Mouse (Mus musculus): ENCODE measurements at regions not wholly inside any gene's neighbourhood (a gene's known extent, or its start where the extent isn't known, plus 50 kb on each side); places are given as distances from the start of the nearest gene placed in this dataset.

DNA sequence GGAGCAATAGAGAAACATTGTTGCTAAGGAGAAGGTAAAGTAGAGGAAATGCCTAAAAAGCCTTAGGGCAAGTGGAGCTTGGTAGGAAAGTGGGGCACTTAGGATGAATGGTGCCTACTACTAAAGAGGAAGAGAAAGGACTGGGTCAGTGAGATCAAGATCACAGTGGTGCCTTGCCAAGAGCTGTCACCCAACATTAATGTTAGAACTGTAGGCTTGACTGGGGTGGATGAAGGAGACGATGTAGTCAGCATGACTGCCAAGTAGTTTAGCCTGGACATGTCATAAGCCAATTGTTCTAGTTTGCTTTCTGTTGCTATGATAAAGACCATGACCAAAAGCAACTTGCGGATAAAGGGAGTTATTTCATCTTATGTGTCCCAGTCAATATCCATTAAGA is 139.9 kb upstream of the Tmtc1 start:
- WGBS = 67% methylated on average over 2 of the region's 2 CpGs
- Histone ChIP-seq H3K9me3 (ENCODE audit: control insufficient read depth, low read length) (no peaks in the 10 kb centered on the region), H3K4me3 (ENCODE audit: low read depth, low read length) (no peak overlapping the region), H3K9ac (ENCODE audit: low read length) (no peak overlapping the region), H3K4me1 (replicated peaks; ENCODE audit: control insufficient read depth, insufficient read depth) (no peaks in the 10 kb centered on the region), H3K27me3 (ENCODE audit: control insufficient read depth, insufficient read depth, low read length) (no peaks in the 10 kb centered on the region), H3K27ac (replicated peaks) (no peak overlapping the region), H3K36me3 (ENCODE audit: control insufficient read depth, insufficient read depth, low read length) (no peaks in the 10 kb centered on the region), H3K4me2 (replicated peaks; ENCODE audit: low read depth) (no peak overlapping the region)
- DNase-seq (ENCODE audit: low spot score) (no peak), ATAC-seq (ENCODE audit: low FRiP score, low TSS enrichment) (no peak)
- no peak for TF ChIP-seq CTCF (IDR thresholded peaks at IDR 0.05; ENCODE audit: low read depth)
- TF ChIP-seq EP300 (optimal IDR thresholded peaks at IDR 0.05) = no peak

DNA sequence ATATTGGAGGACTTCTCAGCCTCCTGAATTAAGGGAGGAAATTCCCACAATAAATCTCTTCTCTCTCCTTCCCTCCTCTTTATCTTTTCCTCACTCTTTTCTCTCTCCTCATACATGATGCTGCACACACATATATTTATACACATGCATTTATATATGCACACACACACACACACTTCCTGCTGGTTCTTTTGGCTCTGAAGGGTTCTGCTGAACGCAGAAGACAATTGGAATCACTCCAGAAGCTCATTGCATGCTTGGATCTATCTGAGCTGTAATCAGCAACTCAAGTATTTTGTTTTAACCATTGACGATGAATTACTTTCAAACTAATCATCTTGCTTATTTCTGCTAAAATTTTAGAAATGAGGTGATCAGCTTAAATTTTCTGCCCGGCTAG is 134.1 kb upstream of the Tmtc1 start:
- Histone ChIP-seq H3K27me3 (ENCODE audit: control insufficient read depth, insufficient read depth, low read length) (no peaks in the 10 kb centered on the region), H3K4me2 (replicated peaks; ENCODE audit: low read depth) (no peak overlapping the region), H3K36me3 (ENCODE audit: control insufficient read depth, insufficient read depth, low read length) (no peaks in the 10 kb centered on the region), H3K4me3 (ENCODE audit: low read depth, low read length) (no peak overlapping the region), H3K9ac (ENCODE audit: low read length) (no peak overlapping the region), H3K9me3 (ENCODE audit: control insufficient read depth, low read length) (no peaks in the 10 kb centered on the region), H3K4me1 (replicated peaks; ENCODE audit: control insufficient read depth, insufficient read depth) (no peaks in the 10 kb centered on the region), H3K27ac (replicated peaks) (no peak overlapping the region)
- DNase-seq (ENCODE audit: low spot score) = no peak
- 47% methylated on average over 3 of the region's 3 CpGs for WGBS
- no peak for ATAC-seq (ENCODE audit: low FRiP score, low TSS enrichment)
- no peak for TF ChIP-seq EP300 (optimal IDR thresholded peaks at IDR 0.05)
- no peak for TF ChIP-seq CTCF (IDR thresholded peaks at IDR 0.05; ENCODE audit: low read depth)

GRCm38 (mm10) chr6:148577663-148578062 is 133.5 kb upstream of the Tmtc1 start:
- Histone ChIP-seq H3K9ac (ENCODE audit: low read length) (no peak overlapping the region), H3K36me3 (ENCODE audit: control insufficient read depth, insufficient read depth, low read length) (no peaks in the 10 kb centered on the region), H3K27ac (replicated peaks) (no peak overlapping the region), H3K4me2 (replicated peaks; ENCODE audit: low read depth) (no peak overlapping the region), H3K9me3 (ENCODE audit: control insufficient read depth, low read length) (no peaks in the 10 kb centered on the region), H3K4me1 (replicated peaks; ENCODE audit: control insufficient read depth, insufficient read depth) (no peaks in the 10 kb centered on the region), H3K4me3 (ENCODE audit: low read depth, low read length) (no peak overlapping the region), H3K27me3 (ENCODE audit: control insufficient read depth, insufficient read depth, low read length) (no peaks in the 10 kb centered on the region)
- 85% methylated on average over 3 of the region's 3 CpGs for WGBS
- ATAC-seq (ENCODE audit: low FRiP score, low TSS enrichment) = no peak
- TF ChIP-seq EP300 (optimal IDR thresholded peaks at IDR 0.05) (no peak), CTCF (IDR thresholded peaks at IDR 0.05; ENCODE audit: low read depth) (no peak)
- no peak for DNase-seq (ENCODE audit: low spot score)

- no peak overlapping the region for H3K4me2 ChIP-seq (replicated peaks; ENCODE audit: low read depth)
- 74% methylated on average over 7 of the region's 7 CpGs for WGBS
- no peak overlapping the region for H3K27ac ChIP-seq (replicated peaks)
- H3K27me3 ChIP-seq (ENCODE audit: control insufficient read depth, insufficient read depth, low read length) = no peaks in the 10 kb centered on the region
- DNase-seq (ENCODE audit: low spot score) (no peak), ATAC-seq (ENCODE audit: low FRiP score, low TSS enrichment) (no peak)
- no peaks in the 10 kb centered on the region for H3K9me3 ChIP-seq (ENCODE audit: control insufficient read depth, low read length)
- H3K36me3 ChIP-seq (ENCODE audit: control insufficient read depth, insufficient read depth, low read length) = no peaks in the 10 kb centered on the region
- H3K9ac ChIP-seq (ENCODE audit: low read length) = no peak overlapping the region
- no peak overlapping the region for H3K4me3 ChIP-seq (ENCODE audit: low read depth, low read length)
- TF ChIP-seq CTCF (IDR thresholded peaks at IDR 0.05; ENCODE audit: low read depth) (no peak), EP300 (optimal IDR thresholded peaks at IDR 0.05) (no peak)
- H3K4me1 ChIP-seq (replicated peaks; ENCODE audit: control insufficient read depth, insufficient read depth) = no peaks in the 10 kb centered on the region
Measured at GRCm38 (mm10) chr6:148574742-148575453, 130.7 kb upstream of the Tmtc1 start.

DNA sequence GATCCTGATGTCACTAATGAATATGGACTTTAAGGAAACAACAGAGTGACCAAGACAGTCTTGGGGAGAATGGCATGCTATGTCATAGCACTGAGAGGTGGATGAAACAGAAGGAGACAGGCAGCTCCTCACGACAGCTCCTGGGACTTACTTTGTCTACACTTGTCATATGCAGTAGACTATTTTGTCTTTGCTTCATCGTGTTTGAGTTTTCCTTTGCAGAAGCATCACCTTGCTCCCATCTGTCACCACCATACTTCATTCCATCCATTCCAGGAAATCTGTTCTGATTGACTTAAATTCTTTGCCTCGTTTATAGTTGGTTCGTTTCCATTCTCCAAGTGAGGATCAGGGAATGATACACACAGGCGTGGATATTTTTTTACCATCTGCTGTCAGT is 128.0 kb upstream of the Tmtc1 start:
- DNase-seq (ENCODE audit: low spot score) = no peak
- Histone ChIP-seq H3K9ac (ENCODE audit: low read length) (no peak overlapping the region), H3K27ac (replicated peaks) (no peak overlapping the region), H3K4me2 (replicated peaks; ENCODE audit: low read depth) (no peak overlapping the region), H3K4me3 (ENCODE audit: low read depth, low read length) (no peak overlapping the region), H3K27me3 (ENCODE audit: control insufficient read depth, insufficient read depth, low read length) (no peaks in the 10 kb centered on the region), H3K9me3 (ENCODE audit: control insufficient read depth, low read length) (no peaks in the 10 kb centered on the region), H3K4me1 (replicated peaks; ENCODE audit: control insufficient read depth, insufficient read depth) (no peaks in the 10 kb centered on the region), H3K36me3 (ENCODE audit: control insufficient read depth, insufficient read depth, low read length) (no peaks in the 10 kb centered on the region)
- no peak for ATAC-seq (ENCODE audit: low FRiP score, low TSS enrichment)
- TF ChIP-seq EP300 (optimal IDR thresholded peaks at IDR 0.05) = no peak
- no peak for TF ChIP-seq CTCF (IDR thresholded peaks at IDR 0.05; ENCODE audit: low read depth)
- 70% methylated on average over 5 of the region's 5 CpGs for WGBS

GRCm38 (mm10) chr6:148571651-148572050 is 127.5 kb upstream of the Tmtc1 start:
- no peaks in the 10 kb centered on the region for H3K9me3 ChIP-seq (ENCODE audit: control insufficient read depth, low read length)
- TF ChIP-seq CTCF (IDR thresholded peaks at IDR 0.05; ENCODE audit: low read depth) (no peak), EP300 (optimal IDR thresholded peaks at IDR 0.05) (no peak)
- 38% methylated on average over 3 of the region's 3 CpGs for WGBS
- H3K27ac ChIP-seq (replicated peaks) = no peak overlapping the region
- H3K4me3 ChIP-seq (ENCODE audit: low read depth, low read length) = no peak overlapping the region
- H3K4me2 ChIP-seq (replicated peaks; ENCODE audit: low read depth) = no peak overlapping the region
- no peaks in the 10 kb centered on the region for H3K27me3 ChIP-seq (ENCODE audit: control insufficient read depth, insufficient read depth, low read length)
- no peak overlapping the region for H3K9ac ChIP-seq (ENCODE audit: low read length)
- no peaks in the 10 kb centered on the region for H3K36me3 ChIP-seq (ENCODE audit: control insufficient read depth, insufficient read depth, low read length)
- no peak for ATAC-seq (ENCODE audit: low FRiP score, low TSS enrichment)
- DNase-seq (ENCODE audit: low spot score) = no peak
- H3K4me1 ChIP-seq (replicated peaks; ENCODE audit: control insufficient read depth, insufficient read depth) = no peaks in the 10 kb centered on the region

Measured in stomach, postnatal 0 days (tissue).